Mouse (Mus musculus) lung, adult 2 months (tissue): ENCODE data around the gene Fbxw8. TPM values are rescaled to one million over a fixed set of nuclear protein-coding genes. Genes with fewer than 3 reads are reported as not detected.

Experiments
- DNase-seq: peaks from one replicate; pipeline ENCODE4 v3.0.0; 2022
- H3K4me1 ChIP-seq: fragments of 200-500 bp; 2 replicates; pipeline ENCODE4 v1.6.1; 2011; ENCODE audit warnings: low read length; ENCODE audit not compliant: control insufficient read depth, insufficient read depth
- H3K4me3 ChIP-seq: fragments of 200-500 bp; replicated peaks from 2 replicates; pipeline ENCODE3; 2011; ENCODE audit warnings: low read depth, mild to moderate bottlenecking, control low read depth, low read length; ENCODE audit errors: extremely low read depth
- CTCF ChIP-seq: fragments of 200-500 bp; IDR thresholded peaks from 2 replicates; pipeline ENCODE4 v1.5.1; 2011; ENCODE audit warnings: mild to moderate bottlenecking, low read length, control low read depth; ENCODE audit not compliant: insufficient read depth
- POLR2A ChIP-seq: fragments of 200-500 bp; IDR thresholded peaks from 2 replicates; pipeline ENCODE4 v1.6.1; 2011; ENCODE audit warnings: low read depth, mild to moderate bottlenecking, control low read depth, low read length, borderline replicate concordance; ENCODE audit errors: extremely low read depth
- WGBS: fragments of 180-500 bp; shearing (Covaris S2); methylation state at CpG from one replicate; pipeline ENCODE4 v1.1.7; 2018; 5-methylcytosine and 5-hydroxymethylcytosine counted together
- polyA plus RNA-seq: library from polyadenylated mRNA; depleted of rRNA; stranded (reverse); fragments of >200 nt; gene quantifications from 2 replicates; pipeline ENCODE4 v1.2.3, GENCODE M21; 2012

Fbxw8 gene
- polyA plus RNA-seq, 1 experiment, result 79.1 TPM

- H3K4me1 ChIP-seq, result no peaks in the 10 kb centered on the region
- no peak overlapping the region for H3K4me3 ChIP-seq
- no peak for TF ChIP-seq CTCF
- TF ChIP-seq POLR2A, result no peak
- DNase-seq, result no peak
- WGBS, result 94% methylated on average over 2 of the region's 2 CpGs
These were observed 102.1 kb downstream of the Fbxw8 start for GRCm38 (mm10) chr5:118053205-118053604.

GRCm38 (mm10) chr5:118051981-118052662, 103.1 kb downstream of the Fbxw8 start:
- WGBS, result 53% methylated on average over 8 of the region's 8 CpGs
- no peak for DNase-seq
- no peak overlapping the region for H3K4me3 ChIP-seq
- no peaks in the 10 kb centered on the region for H3K4me1 ChIP-seq
- TF ChIP-seq POLR2A (no peak), CTCF (no peak)

- no peak overlapping the region for H3K4me3 ChIP-seq
- DNase-seq, result no peak
- 67% methylated on average over 4 of the region's 4 CpGs for WGBS
- no peaks in the 10 kb centered on the region for H3K4me1 ChIP-seq
- TF ChIP-seq POLR2A, result no peak
- TF ChIP-seq CTCF, result no peak
These were observed 104.5 kb downstream of the Fbxw8 start for GRCm38 (mm10) chr5:118050743-118051142.

GRCm38 (mm10) chr5:118048928-118049327, 106.3 kb downstream of the Fbxw8 start:
- DNase-seq, result no peak
- H3K4me3 ChIP-seq, result no peak overlapping the region
- H3K4me1 ChIP-seq, result no peaks in the 10 kb centered on the region
- WGBS, result 71% methylated on average over 5 of the region's 5 CpGs
- TF ChIP-seq CTCF (no peak), POLR2A (no peak)

- 65% methylated on average over 4 of the region's 4 CpGs for WGBS
- Histone ChIP-seq H3K4me3 (no peak overlapping the region), H3K4me1 (no peaks in the 10 kb centered on the region)
- no peak for TF ChIP-seq POLR2A
- TF ChIP-seq CTCF, result no peak
- no peak for DNase-seq
These were observed 106.9 kb downstream of the Fbxw8 start for GRCm38 (mm10) chr5:118048412-118048811.

- DNase-seq, result no peak
- TF ChIP-seq POLR2A, result no peak
- TF ChIP-seq CTCF, result no peak
- Histone ChIP-seq H3K4me1 (no peaks in the 10 kb centered on the region), H3K4me3 (no peak overlapping the region)
- 86% methylated on average over 14 of the region's 14 CpGs for WGBS
These were observed 108.0 kb downstream of the Fbxw8 start for GRCm38 (mm10) chr5:118047091-118047757.

GRCm38 (mm10) chr5:118045385-118045784, 109.9 kb downstream of the Fbxw8 start:
- WGBS, result 75% methylated on average over 9 of the region's 9 CpGs

GRCm38 (mm10) chr5:118044907-118045306, 110.4 kb downstream of the Fbxw8 start:
- 73% methylated on average over 6 of the region's 6 CpGs for WGBS
- DNase-seq, result no peak
- Histone ChIP-seq H3K4me3 (no peak overlapping the region), H3K4me1 (no peaks in the 10 kb centered on the region)
- TF ChIP-seq CTCF, result no peak
- no peak for TF ChIP-seq POLR2A

More at GRCm38 (mm10) chr5:118045385-118045784, 109.9 kb downstream of the Fbxw8 start:
- Histone ChIP-seq H3K4me3 (no peak overlapping the region), H3K4me1 (no peaks in the 10 kb centered on the region)
- TF ChIP-seq POLR2A (no peak), CTCF (no peak)
- no peak for DNase-seq

- Histone ChIP-seq H3K4me3 (no peak overlapping the region), H3K4me1 (no peaks in the 10 kb centered on the region)
- TF ChIP-seq CTCF (no peak), POLR2A (no peak)
- WGBS, result 75% methylated on average over 4 of the region's 4 CpGs
- DNase-seq, result no peak
These were observed 111.5 kb downstream of the Fbxw8 start for GRCm38 (mm10) chr5:118043761-118044160.

GRCm38 (mm10) chr5:118042599-118042998, 112.7 kb downstream of the Fbxw8 start:
- H3K4me1 ChIP-seq, result no peaks in the 10 kb centered on the region
- no peak overlapping the region for H3K4me3 ChIP-seq
- WGBS, result 62% methylated on average over 6 of the region's 6 CpGs
- TF ChIP-seq CTCF, result no peak
- TF ChIP-seq POLR2A, result no peak
- no peak for DNase-seq
